Mouse (Mus musculus): ENCODE results near the gene Dars. TPM values are rescaled to one million over a fixed set of nuclear protein-coding genes. Genes with fewer than 3 reads are reported as not detected.

The Dars gene
- polyA plus RNA-seq, 1 experiment from 2014 or later, result 186 TPM

- no peak for DNase-seq (ENCODE audit: extremely low spot score, low spot score)
- Histone ChIP-seq H3K4me1 (peaks cover 19% of the 10 kb centered on the region), H3K4me3 (no peak overlapping the region), H3K36me3 (replicated peaks) (no peaks in the 10 kb centered on the region), H3K9me3 (no peaks in the 10 kb centered on the region), H3K27me3 (ENCODE audit: poor library complexity, severe bottlenecking) (peaks cover 16% of the 10 kb centered on the region), H3K27ac (no peak overlapping the region)
- WGBS, result 72% methylated on average over 9 of the region's 9 CpGs
Observed at GRCm38 (mm10) chr1:128443890-128444839, 27.0 kb upstream of the Dars start.

DNA sequence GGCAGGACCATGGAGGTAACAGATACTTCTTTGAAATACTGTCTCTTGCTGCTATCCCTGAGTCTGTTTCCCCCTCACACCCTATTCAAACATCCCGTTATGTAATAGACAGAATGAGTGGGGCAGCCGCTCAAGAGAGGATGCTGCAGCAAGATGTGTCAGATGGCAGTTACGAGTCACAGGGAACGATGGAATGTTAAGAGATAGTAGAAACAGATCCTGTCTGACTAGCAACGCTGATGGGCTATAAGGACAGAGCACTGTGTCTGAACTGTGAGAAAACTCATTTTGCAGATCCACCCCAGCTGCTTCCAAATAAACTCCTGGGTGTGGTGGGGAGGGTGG, 23.9 kb upstream of the Dars start:
- H3K27ac ChIP-seq, result peak overlapping the region; percentile 54; the same call in 1 of the 2 replicates
- no peak overlapping the region for H3K4me3 ChIP-seq
- H3K4me1 ChIP-seq, result peaks cover 19% of the 10 kb centered on the region
- H3K27me3 ChIP-seq (ENCODE audit: poor library complexity, severe bottlenecking), result peaks cover 19% of the 10 kb centered on the region
- no peak for DNase-seq (ENCODE audit: extremely low spot score, low spot score)
- H3K36me3 ChIP-seq (replicated peaks), result no peaks in the 10 kb centered on the region
- WGBS, result 39% methylated on average over 5 of the region's 5 CpGs
- no peaks in the 10 kb centered on the region for H3K9me3 ChIP-seq

DNA sequence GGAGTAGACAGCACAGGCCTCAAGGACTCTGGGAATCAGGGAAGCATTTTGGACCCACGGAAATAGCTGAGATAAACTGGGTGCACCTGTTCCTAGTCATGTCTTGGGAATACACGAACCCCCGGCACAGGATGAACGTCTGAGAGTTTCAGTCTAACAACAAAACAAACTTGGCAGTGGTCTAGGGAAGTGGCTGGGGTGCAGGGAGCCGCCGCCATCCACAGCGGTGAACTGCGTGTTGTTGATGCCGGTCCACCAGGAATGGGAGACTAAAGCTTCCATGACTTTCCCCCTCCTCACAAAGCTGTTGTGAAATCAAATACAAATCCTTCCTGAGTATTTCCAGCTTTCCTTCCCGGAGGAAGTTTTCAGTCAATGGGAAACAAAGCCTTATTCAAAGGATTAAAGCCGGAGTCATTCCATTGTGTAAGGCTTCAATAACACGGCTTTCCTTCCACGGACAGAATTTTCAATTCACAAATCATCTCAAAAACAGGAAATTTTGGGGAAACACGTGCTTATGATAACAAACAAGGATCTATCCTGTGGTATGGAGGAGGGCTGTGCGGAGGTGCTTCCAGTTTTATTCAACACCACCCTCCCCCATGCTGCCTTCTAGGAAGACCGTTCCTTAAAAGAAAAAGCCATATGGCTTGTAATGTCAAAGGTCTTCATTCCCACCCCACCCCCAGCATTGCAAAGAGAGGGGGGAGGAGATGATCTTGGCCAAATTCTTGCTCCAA, 23.4 kb upstream of the Dars start:
- DNase-seq (ENCODE audit: extremely low spot score, low spot score), result no peak

DNA sequence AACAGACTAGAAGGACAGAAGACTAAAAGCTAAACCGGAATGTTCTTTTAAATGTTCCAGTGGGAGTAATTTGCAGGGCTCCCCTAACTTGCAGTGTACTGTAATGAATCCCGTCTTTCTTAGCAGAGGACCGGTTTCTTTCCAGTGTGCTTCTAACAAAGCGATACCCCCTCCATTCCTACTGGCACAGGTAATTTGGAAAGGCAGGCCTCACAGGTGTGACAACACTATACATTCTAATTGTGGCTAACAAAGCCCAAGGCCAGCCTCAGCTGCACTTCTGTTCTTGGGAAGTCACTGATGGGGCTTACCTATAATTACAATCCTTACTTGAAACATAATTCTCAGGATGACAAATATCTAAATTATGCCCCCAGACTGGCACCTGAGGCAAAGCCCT, 22.4 kb upstream of the Dars start:
- H3K36me3 ChIP-seq (replicated peaks), result no peaks in the 10 kb centered on the region
- H3K27me3 ChIP-seq (ENCODE audit: poor library complexity, severe bottlenecking), result peaks cover 19% of the 10 kb centered on the region
- WGBS, result 91% methylated on average over 4 of the region's 4 CpGs
- no peaks in the 10 kb centered on the region for H3K9me3 ChIP-seq
- H3K4me3 ChIP-seq, result no peak overlapping the region
- no peak for DNase-seq (ENCODE audit: extremely low spot score, low spot score)
- H3K4me1 ChIP-seq, result peaks cover 19% of the 10 kb centered on the region
- no peak overlapping the region for H3K27ac ChIP-seq

More for the DNA sequence above, 23.4 kb upstream of the Dars start:
- Histone ChIP-seq H3K9me3 (no peaks in the 10 kb centered on the region), H3K27ac (peak overlapping the region; percentile 54), H3K4me3 (no peak overlapping the region), H3K36me3 (replicated peaks) (no peaks in the 10 kb centered on the region), H3K27me3 (ENCODE audit: poor library complexity, severe bottlenecking) (peaks cover 19% of the 10 kb centered on the region), H3K4me1 (peaks cover 19% of the 10 kb centered on the region)
- 33% methylated on average over 16 of the region's 16 CpGs for WGBS

DNA sequence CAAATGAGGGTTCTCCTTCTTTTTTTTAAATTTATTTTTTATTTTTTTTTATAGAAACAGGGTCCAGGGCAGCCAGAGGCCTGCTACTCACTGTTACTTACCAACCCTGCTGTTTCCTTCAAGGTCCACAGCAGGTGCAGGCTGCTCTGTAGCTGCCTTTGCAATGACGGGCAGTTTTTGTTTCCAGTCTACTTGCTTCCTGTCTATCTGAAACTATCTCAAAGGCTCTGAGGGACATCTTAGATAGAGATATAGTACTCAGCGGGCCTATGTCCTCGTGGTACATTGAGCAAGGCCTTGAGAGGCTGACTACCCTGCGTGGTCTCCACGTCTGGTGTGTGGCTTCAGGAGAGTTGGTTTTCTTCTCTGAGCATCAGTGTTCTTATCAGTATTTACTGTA, 21.4 kb upstream of the Dars start:
- DNase-seq (ENCODE audit: extremely low spot score, low spot score), result no peak
- no peak overlapping the region for H3K27ac ChIP-seq
- H3K4me3 ChIP-seq, result no peak overlapping the region
- peaks cover 19% of the 10 kb centered on the region for H3K27me3 ChIP-seq (ENCODE audit: poor library complexity, severe bottlenecking)
- 85% methylated on average over 5 of the region's 5 CpGs for WGBS
- H3K36me3 ChIP-seq (replicated peaks), result no peaks in the 10 kb centered on the region
- H3K9me3 ChIP-seq, result no peaks in the 10 kb centered on the region
- peaks cover 19% of the 10 kb centered on the region for H3K4me1 ChIP-seq

GRCm38 (mm10) chr1:128437276-128437675, 20.1 kb upstream of the Dars start:
- Histone ChIP-seq H3K4me3 (no peak overlapping the region), H3K27ac (no peak overlapping the region), H3K9me3 (no peaks in the 10 kb centered on the region), H3K36me3 (replicated peaks) (no peaks in the 10 kb centered on the region), H3K27me3 (ENCODE audit: poor library complexity, severe bottlenecking) (peaks cover 19% of the 10 kb centered on the region), H3K4me1 (peaks cover 19% of the 10 kb centered on the region)
- 39% methylated on average over 1 of the region's 1 CpGs for WGBS
- DNase-seq (ENCODE audit: extremely low spot score, low spot score), result no peak

DNA sequence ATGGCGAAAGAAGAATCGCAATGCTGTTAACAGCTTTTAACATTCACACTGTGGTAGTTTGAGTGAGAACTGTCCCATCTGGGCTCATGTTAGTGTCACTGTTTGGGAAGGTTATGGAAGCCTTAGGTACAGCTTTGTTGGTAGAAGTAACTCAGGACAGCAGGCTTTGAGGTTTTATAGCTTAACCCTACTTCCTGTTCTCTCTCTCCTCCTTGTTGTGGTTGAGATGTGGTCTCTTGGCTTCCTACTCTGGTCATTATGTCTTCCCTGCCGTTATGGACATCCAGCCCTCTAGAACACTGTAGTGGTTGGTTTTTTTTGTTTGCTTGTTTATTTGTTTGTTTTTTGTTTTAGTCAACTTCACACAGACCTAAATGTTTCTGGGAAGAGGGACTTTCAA, 18.8 kb upstream of the Dars start:
- WGBS, result 97% methylated on average over 3 of the region's 3 CpGs
- no peak for DNase-seq (ENCODE audit: extremely low spot score, low spot score)
- no peaks in the 10 kb centered on the region for H3K9me3 ChIP-seq
- H3K27ac ChIP-seq, result no peak overlapping the region
- H3K4me3 ChIP-seq, result no peak overlapping the region
- H3K36me3 ChIP-seq (replicated peaks), result no peaks in the 10 kb centered on the region
- peaks cover 16% of the 10 kb centered on the region for H3K27me3 ChIP-seq (ENCODE audit: poor library complexity, severe bottlenecking)
- peaks cover 14% of the 10 kb centered on the region for H3K4me1 ChIP-seq

DNA sequence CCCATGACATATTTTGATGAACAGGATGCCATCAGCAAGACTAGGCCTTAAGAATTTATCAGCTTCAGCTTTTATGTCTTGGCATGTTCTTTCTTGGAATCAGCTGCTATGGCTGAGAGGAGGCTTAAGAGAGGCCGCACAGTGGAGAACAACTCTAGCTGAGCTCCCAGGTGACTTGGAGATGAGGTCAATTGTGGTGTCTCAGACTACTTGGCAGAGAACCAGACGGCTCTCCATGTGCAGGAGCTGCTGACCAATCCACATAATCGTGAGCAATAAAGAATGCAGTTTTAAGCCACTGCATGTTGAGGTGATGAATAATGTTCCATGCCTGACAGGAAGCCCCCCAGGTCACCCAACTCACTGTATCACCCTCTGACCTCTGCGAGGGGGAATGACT, 18.4 kb upstream of the Dars start:
- no peaks in the 10 kb centered on the region for H3K9me3 ChIP-seq
- no peaks in the 10 kb centered on the region for H3K36me3 ChIP-seq (replicated peaks)
- H3K4me1 ChIP-seq, result peaks cover 9% of the 10 kb centered on the region
- no peak overlapping the region for H3K4me3 ChIP-seq
- DNase-seq (ENCODE audit: extremely low spot score, low spot score), result no peak
- peaks cover 16% of the 10 kb centered on the region for H3K27me3 ChIP-seq (ENCODE audit: poor library complexity, severe bottlenecking)
- WGBS, result 89% methylated on average over 4 of the region's 4 CpGs
- no peak overlapping the region for H3K27ac ChIP-seq

- H3K36me3 ChIP-seq (replicated peaks), result no peaks in the 10 kb centered on the region
- DNase-seq (ENCODE audit: extremely low spot score, low spot score), result no peak
- H3K9me3 ChIP-seq, result no peaks in the 10 kb centered on the region
- H3K4me1 ChIP-seq, result no peaks in the 10 kb centered on the region
- H3K27ac ChIP-seq, result no peak overlapping the region
- no peak overlapping the region for H3K4me3 ChIP-seq
- WGBS, result 79% methylated on average over 3 of the region's 3 CpGs
- H3K27me3 ChIP-seq (ENCODE audit: poor library complexity, severe bottlenecking), result no peaks in the 10 kb centered on the region
Observed at GRCm38 (mm10) chr1:128424928-128425327, 7.8 kb upstream of the Dars start.

DNA sequence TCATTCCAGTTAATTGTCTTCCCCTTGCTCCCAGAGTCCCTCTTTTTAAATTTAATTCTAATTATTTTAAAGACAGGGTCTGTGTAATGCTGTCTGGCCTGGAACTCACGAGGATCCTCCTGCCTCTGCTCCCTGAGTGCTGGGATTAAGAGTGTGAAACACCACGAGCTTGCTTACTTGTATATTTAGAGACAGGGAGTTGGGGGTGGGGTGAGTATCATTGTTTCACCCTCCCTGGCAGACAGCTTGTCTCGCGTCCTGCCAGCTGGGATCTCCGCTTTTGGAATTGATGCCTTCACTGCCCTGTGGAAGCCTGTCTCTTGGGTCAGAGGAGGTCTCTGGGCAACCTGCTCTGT, 343 bp upstream of the Dars start:
- no peaks in the 10 kb centered on the region for H3K9me3 ChIP-seq
- 51% methylated on average over 5 of the region's 5 CpGs for WGBS
- peak overlapping the region; percentile 98 for H3K27ac ChIP-seq
- no peak for DNase-seq (ENCODE audit: extremely low spot score, low spot score)
- peaks cover 26% of the 10 kb centered on the region for H3K36me3 ChIP-seq (replicated peaks)
- H3K4me3 ChIP-seq, result peak overlapping the region; percentile 98
- H3K4me1 ChIP-seq, result peaks cover 20% of the 10 kb centered on the region
- no peaks in the 10 kb centered on the region for H3K27me3 ChIP-seq (ENCODE audit: poor library complexity, severe bottlenecking)

DNA sequence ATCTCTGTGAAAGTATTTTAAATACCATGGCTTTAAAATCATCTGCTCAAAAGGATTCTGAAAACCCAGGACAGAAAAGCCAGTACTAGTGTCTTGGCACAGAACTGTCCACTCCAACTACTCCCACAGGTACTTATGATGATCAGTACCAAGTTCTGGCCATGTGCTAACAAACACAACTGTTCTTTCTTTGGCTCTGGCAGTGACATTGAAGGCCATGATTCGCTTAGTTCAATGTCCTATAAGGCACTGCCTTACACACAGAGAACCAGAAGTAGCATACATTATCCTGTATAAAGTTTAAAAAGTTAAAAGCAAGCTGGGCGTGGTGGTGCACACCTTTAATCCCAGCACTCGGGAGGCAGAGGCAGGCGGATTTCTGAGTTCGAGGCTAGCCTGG, 6.0 kb downstream of the Dars start:
- 94% methylated on average over 5 of the region's 5 CpGs for WGBS
- H3K4me1 ChIP-seq, result peaks cover 22% of the 10 kb centered on the region
- H3K36me3 ChIP-seq (replicated peaks), result peaks cover 64% of the 10 kb centered on the region

DNA sequence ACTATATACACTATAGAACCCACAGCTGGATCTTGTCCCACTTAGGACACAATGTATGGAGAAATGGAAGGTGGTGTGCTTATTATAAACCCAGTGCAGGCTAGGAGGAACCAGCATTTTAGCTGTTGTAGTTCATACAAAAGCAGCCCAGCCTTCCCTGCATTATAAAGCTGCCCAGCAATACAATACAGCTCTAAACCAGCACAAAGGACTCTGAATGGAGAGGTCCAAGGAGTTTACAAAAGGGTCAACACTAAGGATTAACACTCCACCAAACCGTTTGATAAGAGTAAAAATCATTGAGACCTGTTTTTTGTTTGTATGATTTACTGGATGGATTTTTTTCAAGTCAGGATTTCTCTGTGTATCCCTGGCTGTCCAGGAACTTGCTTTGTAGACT, 10.3 kb downstream of the Dars start:
- H3K4me3 ChIP-seq, result no peak overlapping the region
- no peaks in the 10 kb centered on the region for H3K27me3 ChIP-seq (ENCODE audit: poor library complexity, severe bottlenecking)
- no peaks in the 10 kb centered on the region for H3K9me3 ChIP-seq
- no peak for DNase-seq (ENCODE audit: extremely low spot score, low spot score)
- H3K27ac ChIP-seq, result peak overlapping the region; percentile 70
- H3K36me3 ChIP-seq (replicated peaks), result peaks cover 55% of the 10 kb centered on the region
- WGBS, result 21% methylated on average over 1 of the region's 1 CpGs
- peaks cover 40% of the 10 kb centered on the region for H3K4me1 ChIP-seq

More for the DNA sequence above, 6.0 kb downstream of the Dars start:
- H3K27me3 ChIP-seq (ENCODE audit: poor library complexity, severe bottlenecking), result no peaks in the 10 kb centered on the region
- no peak overlapping the region for H3K4me3 ChIP-seq
- no peak for DNase-seq (ENCODE audit: extremely low spot score, low spot score)
- no peaks in the 10 kb centered on the region for H3K9me3 ChIP-seq
- no peak overlapping the region for H3K27ac ChIP-seq

- peaks cover 53% of the 10 kb centered on the region for H3K36me3 ChIP-seq (replicated peaks)
- no peak for DNase-seq (ENCODE audit: extremely low spot score, low spot score)
- WGBS, result 49% methylated on average over 1 of the region's 1 CpGs
- H3K9me3 ChIP-seq, result no peaks in the 10 kb centered on the region
- no peak overlapping the region for H3K4me3 ChIP-seq
- no peaks in the 10 kb centered on the region for H3K27me3 ChIP-seq (ENCODE audit: poor library complexity, severe bottlenecking)
- peak overlapping the region; percentile 76; the same call in 1 of the 2 replicates for H3K27ac ChIP-seq
- H3K4me1 ChIP-seq, result peaks cover 51% of the 10 kb centered on the region
Observed at GRCm38 (mm10) chr1:128405675-128406074, 11.5 kb downstream of the Dars start.

Measured in forebrain, embryonic 10.5 days (tissue).